Mouse (Mus musculus) v-Abl transformed pro-B cells (cell line): ENCODE measurements around the gene Uba3.

Experiments used
- in situ Hi-C, 2 experiments: fragments of 400-800 bp; cut with MboI; formaldehyde crosslinking; loops; one replicate each; pipeline ENCODE4 v1.15.1; 2025; ENCODE audit not compliant: unreplicated experiment in 2 of 2

Uba3 gene

DNA sequence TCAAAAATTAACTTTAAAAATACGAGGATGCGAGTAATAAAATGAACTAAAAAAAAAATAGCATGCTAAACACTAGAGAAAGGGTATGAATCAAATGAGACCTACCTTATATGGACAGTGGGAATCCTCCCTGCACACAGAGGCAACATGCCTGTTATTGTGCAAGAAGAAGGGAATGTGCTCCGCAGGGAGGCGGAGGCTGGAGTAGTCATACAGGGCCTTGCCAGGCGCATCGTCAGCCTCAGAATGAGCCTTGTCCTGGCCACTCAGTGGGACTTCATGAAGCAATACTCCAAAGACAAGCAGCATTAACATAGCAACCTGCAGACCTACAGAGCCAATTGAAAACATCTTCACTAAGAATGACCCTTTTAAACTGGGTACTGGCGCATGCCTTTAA lies 60.3 kb downstream of the Uba3 start:
- in situ Hi-C loops, result loop anchor here (5.0 to 25.0 kb wide), 6 partner anchors 107 to 1433 kb away; partner anchors contain the start of genes Lmod3 (in 2 of the 2) and Suclg2 (in 1 of the 2)

DNA sequence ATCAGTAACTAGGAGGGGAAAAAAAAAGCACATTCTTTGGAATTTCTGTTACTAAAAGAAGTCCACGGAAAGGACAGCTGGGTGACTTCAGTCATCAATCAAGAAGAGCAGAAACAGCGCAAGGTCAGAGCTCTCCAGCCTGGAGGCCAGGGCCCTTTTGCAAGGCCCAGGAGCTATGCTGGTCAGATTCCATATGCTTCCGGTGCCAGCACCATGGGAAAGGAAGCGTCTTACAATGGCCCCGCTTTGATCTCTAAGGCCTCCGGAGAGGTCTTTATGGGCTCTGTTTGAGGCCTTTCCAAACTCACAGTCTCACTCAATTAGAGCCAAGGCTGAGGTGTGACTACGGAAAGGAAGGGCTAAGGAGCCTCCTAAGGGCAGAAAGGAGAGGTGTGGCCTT lies 61.1 kb downstream of the Uba3 start:
- in situ Hi-C loops, result loop anchor here (10.0 to 25.0 kb wide), 4 partner anchors 110 to 1432 kb away; partner anchors contain the start of genes Lmod3 (in 1 of the 2) and Suclg2 (in 1 of the 2)

DNA sequence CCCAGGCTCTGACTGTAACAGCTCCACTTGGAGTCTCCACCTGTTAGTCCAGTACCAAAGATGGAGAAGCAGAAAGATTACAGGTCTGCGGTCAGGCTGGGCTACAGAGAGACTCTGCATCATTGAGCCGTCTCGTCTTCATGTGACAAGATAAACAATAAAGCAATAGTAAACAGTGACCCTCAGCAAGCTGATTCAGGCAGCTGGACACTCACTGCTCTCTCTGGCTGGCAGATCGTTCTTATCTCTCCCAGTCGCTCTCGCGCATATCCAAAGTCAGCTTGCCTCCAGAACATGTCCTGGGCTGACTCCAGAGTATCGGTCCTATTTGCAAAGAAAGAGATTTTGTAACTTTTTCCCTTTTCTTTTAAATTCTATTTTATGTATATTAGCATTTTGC lies 62.8 kb downstream of the Uba3 start:
- in situ Hi-C loops, result loop anchor here (10.0 to 25.0 kb wide), 4 partner anchors 112 to 1430 kb away; partner anchors contain the start of genes Lmod3 (in 1 of the 2) and Suclg2 (in 1 of the 2)

DNA sequence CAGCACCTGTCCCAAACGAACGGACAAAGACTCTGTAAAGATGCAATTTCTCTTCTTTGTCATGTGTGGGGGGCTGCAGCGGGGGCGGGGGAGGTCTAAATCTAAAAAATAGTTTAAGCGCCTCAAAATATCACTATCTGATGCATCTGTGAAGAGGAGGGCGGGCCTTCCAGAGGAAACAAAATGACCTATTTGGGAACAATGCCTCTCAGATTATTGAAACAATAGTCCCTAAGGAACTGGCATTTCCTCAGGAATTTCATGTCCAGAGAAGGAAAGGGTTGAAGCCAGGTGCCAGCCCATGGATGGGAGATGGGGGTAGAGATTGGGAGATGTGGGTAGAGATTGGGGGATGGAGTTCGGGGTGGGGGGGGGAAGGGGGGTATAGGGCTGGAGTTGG lies 63.6 kb downstream of the Uba3 start:
- in situ Hi-C loops, result loop anchor here (10.0 to 25.0 kb wide), 4 partner anchors 113 to 1430 kb away; partner anchors contain the start of genes Lmod3 (in 1 of the 2) and Suclg2 (in 1 of the 2)
